Mouse (Mus musculus): ENCODE data around the gene Plekhh2. TPM values are rescaled to one million over a fixed set of nuclear protein-coding genes. Genes with fewer than 3 reads are reported as not detected.
A peak's percentile ranks its signal among the peaks of the same experiment; 100 is the strongest.

The Plekhh2 gene
- polyA plus RNA-seq, 1 experiment from 2014 or later, result 0.76 TPM

GRCm38 (mm10) chr17:84497026-84497425, 14.7 kb upstream of the Plekhh2 start:
- no peak overlapping the region for H3K9ac ChIP-seq
- no peaks in the 10 kb centered on the region for H3K4me1 ChIP-seq
- H3K4me3 ChIP-seq, result no peak overlapping the region
- 78% methylated on average over 5 of the region's 5 CpGs for WGBS (ENCODE audit: insufficient replicate concordance)
- H3K9me3 ChIP-seq (replicated peaks), result no peaks in the 10 kb centered on the region
- no peak overlapping the region for H3K27ac ChIP-seq
- H3K36me3 ChIP-seq, result no peaks in the 10 kb centered on the region
- H3K27me3 ChIP-seq (replicated peaks), result no peaks in the 10 kb centered on the region; the same call in 1 of the 2 replicates
- no peak overlapping the region for H3K4me2 ChIP-seq
- ATAC-seq, result no peak

DNA sequence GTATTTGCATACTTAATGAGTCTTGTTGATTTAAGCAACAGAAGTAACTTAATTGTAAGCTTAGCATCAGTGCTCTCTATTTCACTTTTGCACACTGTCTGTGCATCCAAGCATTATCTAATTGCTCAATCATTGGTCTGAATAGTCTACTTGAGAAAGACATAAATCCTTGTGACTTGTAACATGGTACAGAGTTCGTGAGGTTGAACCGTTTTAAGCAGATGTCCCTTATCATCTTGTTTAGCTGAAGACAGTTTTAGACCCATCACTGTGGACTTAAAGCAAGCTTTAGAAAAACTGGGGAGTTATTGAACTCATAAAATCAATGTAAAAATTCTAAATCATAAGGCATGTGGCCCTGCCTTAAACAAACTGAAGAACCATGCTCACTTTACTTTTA, 14.1 kb upstream of the Plekhh2 start:
- Histone ChIP-seq H3K4me3 (no peak overlapping the region), H3K9me3 (replicated peaks) (no peaks in the 10 kb centered on the region), H3K36me3 (no peaks in the 10 kb centered on the region), H3K27me3 (replicated peaks) (no peaks in the 10 kb centered on the region; the same call in 1 of the 2 replicates), H3K27ac (no peak overlapping the region), H3K4me1 (no peaks in the 10 kb centered on the region), H3K9ac (no peak overlapping the region), H3K4me2 (no peak overlapping the region)
- WGBS (ENCODE audit: insufficient replicate concordance), result 48% methylated on average over 2 of the region's 2 CpGs
- no peak for ATAC-seq

GRCm38 (mm10) chr17:84497972-84498604, 13.6 kb upstream of the Plekhh2 start:
- ATAC-seq, result no peak
- no peaks in the 10 kb centered on the region; the same call in 1 of the 2 replicates for H3K27me3 ChIP-seq (replicated peaks)
- 56% methylated on average over 3 of the region's 3 CpGs for WGBS (ENCODE audit: insufficient replicate concordance)
- H3K36me3 ChIP-seq, result no peaks in the 10 kb centered on the region
- H3K4me3 ChIP-seq, result no peak overlapping the region
- no peak overlapping the region for H3K9ac ChIP-seq
- H3K4me1 ChIP-seq, result no peaks in the 10 kb centered on the region
- no peak overlapping the region for H3K27ac ChIP-seq
- H3K9me3 ChIP-seq (replicated peaks), result no peaks in the 10 kb centered on the region
- H3K4me2 ChIP-seq, result no peak overlapping the region

GRCm38 (mm10) chr17:84498639-84499038, 13.1 kb upstream of the Plekhh2 start:
- ATAC-seq, result no peak
- WGBS (ENCODE audit: insufficient replicate concordance), result 72% methylated on average over 5 of the region's 5 CpGs

DNA sequence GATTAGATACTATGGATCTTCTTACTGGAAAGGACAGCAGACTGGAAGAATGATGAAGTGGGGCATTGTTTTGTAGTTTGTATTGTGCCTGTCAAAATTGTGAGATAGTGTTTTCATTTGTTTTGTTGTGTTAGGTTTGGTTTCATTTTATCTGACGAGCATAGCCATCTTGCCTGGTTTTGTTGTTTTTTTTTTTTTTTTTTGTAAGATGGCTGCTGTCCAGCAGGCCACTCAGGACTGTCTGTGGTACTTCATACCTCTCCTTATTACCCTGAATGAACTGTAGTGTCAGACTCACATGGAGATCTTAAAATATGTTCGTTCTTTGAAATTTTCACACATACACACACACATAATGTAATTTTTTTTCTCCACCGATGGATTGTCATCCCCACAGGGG, 9.4 kb upstream of the Plekhh2 start:
- H3K4me2 ChIP-seq, result no peak overlapping the region
- WGBS (ENCODE audit: insufficient replicate concordance), result 60% methylated on average over 3 of the region's 3 CpGs
- H3K9ac ChIP-seq, result no peak overlapping the region
- no peaks in the 10 kb centered on the region; the same call in 1 of the 2 replicates for H3K27me3 ChIP-seq (replicated peaks)
- H3K36me3 ChIP-seq, result no peaks in the 10 kb centered on the region
- ATAC-seq, result no peak
- no peaks in the 10 kb centered on the region for H3K9me3 ChIP-seq (replicated peaks)
- no peaks in the 10 kb centered on the region for H3K4me1 ChIP-seq
- H3K27ac ChIP-seq, result no peak overlapping the region
- no peak overlapping the region for H3K4me3 ChIP-seq

More at GRCm38 (mm10) chr17:84498639-84499038, 13.1 kb upstream of the Plekhh2 start:
- Histone ChIP-seq H3K27me3 (replicated peaks) (no peaks in the 10 kb centered on the region; the same call in 1 of the 2 replicates), H3K4me3 (no peak overlapping the region), H3K4me2 (no peak overlapping the region), H3K4me1 (no peaks in the 10 kb centered on the region), H3K9ac (no peak overlapping the region), H3K9me3 (replicated peaks) (no peaks in the 10 kb centered on the region), H3K27ac (no peak overlapping the region), H3K36me3 (no peaks in the 10 kb centered on the region)

DNA sequence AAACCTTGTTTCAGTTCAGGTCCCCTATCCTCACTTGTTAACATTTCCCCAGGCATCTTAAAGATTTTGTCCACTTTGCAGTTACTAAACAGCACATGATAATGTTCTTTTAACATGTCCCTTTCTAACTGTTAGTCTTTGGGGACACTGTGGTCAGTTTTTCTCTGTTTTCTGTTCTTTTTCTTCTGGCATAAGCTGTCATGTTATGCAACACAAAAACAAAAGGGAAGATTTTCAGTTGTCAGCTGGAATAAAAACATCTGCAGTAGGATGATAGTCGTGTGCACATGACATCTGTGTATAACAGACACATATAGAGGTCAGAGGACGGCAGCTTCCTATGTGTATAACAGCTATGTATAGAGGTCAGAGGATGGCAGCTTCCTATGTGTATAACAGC, 5.8 kb upstream of the Plekhh2 start:
- no peak for ATAC-seq
- H3K27me3 ChIP-seq (replicated peaks), result peaks cover 19% of the 10 kb centered on the region
- WGBS (ENCODE audit: insufficient replicate concordance), result 39% methylated on average over 2 of the region's 2 CpGs
- H3K4me3 ChIP-seq, result no peak overlapping the region
- H3K9ac ChIP-seq, result no peak overlapping the region
- H3K9me3 ChIP-seq (replicated peaks), result no peaks in the 10 kb centered on the region
- no peak overlapping the region for H3K4me2 ChIP-seq
- no peaks in the 10 kb centered on the region for H3K4me1 ChIP-seq
- no peak overlapping the region for H3K27ac ChIP-seq
- H3K36me3 ChIP-seq, result no peaks in the 10 kb centered on the region

DNA sequence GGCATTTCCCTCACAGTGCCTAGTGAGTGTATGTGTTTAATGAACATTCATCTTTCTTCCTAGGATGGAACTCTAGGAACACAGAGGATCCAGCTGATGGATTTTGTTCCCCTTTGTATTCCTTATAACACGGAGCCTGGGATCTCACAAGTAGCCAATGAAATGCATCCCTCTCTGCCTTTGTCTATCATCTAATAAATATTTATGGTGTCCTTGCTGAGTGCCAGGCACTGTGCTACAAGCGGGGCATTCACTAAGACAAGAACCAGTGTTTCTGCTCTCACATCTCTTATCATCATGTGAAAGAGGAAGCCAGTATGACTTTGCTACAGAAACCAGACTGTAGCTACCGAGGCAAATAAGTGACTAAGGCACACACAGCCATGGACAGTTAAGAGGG, 3.0 kb upstream of the Plekhh2 start:
- 0 out of 2 replicates have a peak, but pooled peaks cover 5% of the 10 kb centered on the region for H3K4me1 ChIP-seq
- no peak overlapping the region for H3K27ac ChIP-seq
- ATAC-seq, result no peak
- H3K4me2 ChIP-seq, result no peak overlapping the region
- H3K27me3 ChIP-seq (replicated peaks), result peaks cover 41% of the 10 kb centered on the region
- H3K9me3 ChIP-seq (replicated peaks), result no peaks in the 10 kb centered on the region
- no peak overlapping the region for H3K9ac ChIP-seq
- 38% methylated on average over 3 of the region's 3 CpGs for WGBS (ENCODE audit: insufficient replicate concordance)
- H3K36me3 ChIP-seq, result no peaks in the 10 kb centered on the region
- H3K4me3 ChIP-seq, result no peak overlapping the region

DNA sequence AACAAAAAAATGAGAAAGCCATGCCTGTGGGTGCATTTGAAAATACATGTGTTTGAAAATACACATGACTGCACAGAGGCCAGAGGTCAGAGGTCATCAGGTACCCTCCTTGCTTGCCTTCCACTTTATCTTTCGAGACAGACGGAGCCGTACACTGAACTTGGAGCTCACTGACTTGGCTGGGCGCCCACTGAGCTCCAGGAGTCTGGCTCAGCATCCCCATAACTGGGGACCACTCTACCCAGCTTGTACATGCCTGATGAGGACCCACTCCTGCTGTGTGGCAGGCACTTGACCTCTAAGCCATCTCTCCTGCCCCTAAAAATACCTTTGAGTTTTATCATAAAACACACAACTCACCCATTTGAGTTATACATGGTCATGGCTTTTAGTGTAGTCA, 2.5 kb upstream of the Plekhh2 start:
- Histone ChIP-seq H3K9ac (no peak overlapping the region), H3K36me3 (no peaks in the 10 kb centered on the region), H3K27me3 (replicated peaks) (peaks cover 41% of the 10 kb centered on the region), H3K4me1 (0 out of 2 replicates have a peak, but pooled peaks cover 5% of the 10 kb centered on the region), H3K9me3 (replicated peaks) (no peaks in the 10 kb centered on the region), H3K27ac (no peak overlapping the region), H3K4me3 (no peak overlapping the region), H3K4me2 (no peak overlapping the region)
- WGBS (ENCODE audit: insufficient replicate concordance), result 38% methylated on average over 4 of the region's 4 CpGs
- no peak for ATAC-seq

- Histone ChIP-seq H3K4me1 (0 out of 2 replicates have a peak, but pooled peaks cover 5% of the 10 kb centered on the region), H3K9me3 (replicated peaks) (no peaks in the 10 kb centered on the region), H3K4me3 (no peak overlapping the region), H3K36me3 (no peaks in the 10 kb centered on the region), H3K9ac (no peak overlapping the region), H3K27ac (no peak overlapping the region), H3K27me3 (replicated peaks) (peaks cover 41% of the 10 kb centered on the region), H3K4me2 (no peak overlapping the region)
- 49% methylated on average over 5 of the region's 5 CpGs for WGBS (ENCODE audit: insufficient replicate concordance)
- no peak for ATAC-seq
Measured at GRCm38 (mm10) chr17:84510355-84510754, 1.3 kb upstream of the Plekhh2 start.

GRCm38 (mm10) chr17:84510961-84511639, 595 bp upstream of the Plekhh2 start:
- ATAC-seq, result no peak
- peak overlapping the region; percentile 14; the same call in 1 of the 2 replicates for H3K27ac ChIP-seq
- 0 out of 2 replicates have a peak, but pooled peaks cover 5% of the 10 kb centered on the region for H3K4me1 ChIP-seq
- peak overlapping the region; percentile 49 for H3K4me3 ChIP-seq
- no peaks in the 10 kb centered on the region for H3K36me3 ChIP-seq
- H3K27me3 ChIP-seq (replicated peaks), result peaks cover 41% of the 10 kb centered on the region
- no peaks in the 10 kb centered on the region for H3K9me3 ChIP-seq (replicated peaks)
- WGBS (ENCODE audit: insufficient replicate concordance), result 33% methylated on average over 11 of the region's 11 CpGs
- H3K4me2 ChIP-seq, result peak overlapping the region; percentile 73
- H3K9ac ChIP-seq, result no peak overlapping the region

GRCm38 (mm10) chr17:84512516-84513085, 906 bp downstream of the Plekhh2 start:
- Histone ChIP-seq H3K36me3 (no peaks in the 10 kb centered on the region), H3K9ac (no peak overlapping the region; the same call in 1 of the 2 replicates), H3K4me3 (peak overlapping the region; percentile 49), H3K4me1 (0 out of 2 replicates have a peak, but pooled peaks cover 5% of the 10 kb centered on the region), H3K4me2 (peak overlapping the region; percentile 73), H3K27me3 (replicated peaks) (peaks cover 45% of the 10 kb centered on the region), H3K9me3 (replicated peaks) (no peaks in the 10 kb centered on the region), H3K27ac (no peak overlapping the region)
- no peak for ATAC-seq
- 21% methylated on average over 4 of the region's 4 CpGs for WGBS (ENCODE audit: insufficient replicate concordance)

DNA sequence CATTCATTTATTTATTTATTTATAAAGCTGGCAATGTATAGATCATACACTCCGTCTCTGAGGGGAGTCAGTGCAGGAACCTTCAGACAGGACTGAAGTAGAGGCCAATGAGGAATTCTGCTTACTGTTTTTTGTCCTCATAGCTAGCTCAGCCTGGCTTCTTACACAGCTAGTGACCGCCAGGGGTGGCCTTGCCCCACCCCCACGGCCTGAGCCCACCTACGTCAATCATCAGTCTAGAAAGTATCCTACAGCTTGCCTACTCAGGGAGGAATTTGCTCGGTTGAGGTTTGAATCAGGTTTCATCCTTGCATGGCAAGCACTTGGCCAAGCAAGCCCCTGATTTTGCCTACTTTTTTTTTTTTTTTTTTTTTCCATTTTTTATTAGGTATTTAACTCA, 4.2 kb downstream of the Plekhh2 start:
- Histone ChIP-seq H3K4me2 (no peak overlapping the region), H3K4me3 (no peak overlapping the region), H3K9me3 (replicated peaks) (no peaks in the 10 kb centered on the region), H3K9ac (no peak overlapping the region), H3K27me3 (replicated peaks) (peaks cover 26% of the 10 kb centered on the region), H3K4me1 (0 out of 2 replicates have a peak, but pooled peaks cover 5% of the 10 kb centered on the region), H3K27ac (no peak overlapping the region), H3K36me3 (no peaks in the 10 kb centered on the region)
- 68% methylated on average over 5 of the region's 5 CpGs for WGBS (ENCODE audit: insufficient replicate concordance)
- no peak for ATAC-seq

Measured in liver, embryonic 12.5 days (tissue).